In the genomic region with DNA sequence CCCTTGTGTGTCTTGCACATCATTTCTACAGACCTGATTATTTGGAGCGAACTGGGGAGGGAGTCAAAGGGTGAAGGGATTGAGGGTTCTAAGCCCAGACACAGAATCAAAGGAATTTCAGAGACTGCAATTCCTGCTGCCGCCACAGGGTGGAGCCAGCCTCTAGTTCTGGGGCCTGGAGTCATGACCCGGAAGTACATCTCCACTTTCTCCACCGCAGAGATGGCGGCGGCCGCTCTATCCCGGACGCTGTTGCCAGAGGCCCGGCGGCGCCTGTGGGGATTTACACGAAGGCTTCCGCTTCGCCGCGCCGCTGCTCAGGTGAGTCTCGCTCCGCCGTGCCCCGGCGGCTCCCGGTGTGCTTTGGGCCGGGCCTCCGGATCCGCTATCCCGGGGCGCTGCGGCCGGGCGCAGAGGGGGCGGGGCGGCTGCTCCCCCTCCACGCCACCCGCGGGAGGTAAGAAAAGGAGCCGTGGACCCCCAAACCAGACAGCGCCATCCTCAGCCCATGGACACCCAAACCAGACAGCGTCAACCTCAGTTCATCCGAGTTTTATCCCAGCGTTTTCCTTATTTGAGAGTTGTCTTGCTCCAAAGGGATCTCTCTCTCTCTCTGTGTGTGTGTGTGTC, we compare ENCODE assay signal across 7 mouse cellular contexts. TPM values are rescaled to one million over a fixed set of nuclear protein-coding genes. Genes with fewer than 3 reads are reported as not detected.
DNase-seq lines count a peak whose midpoint lies in the region; ATAC-seq lines count a peak whose summit lies in the region.

Gene Pmpcb (plus strand): TSS at position 186 of the 630 bp plus-strand sequence.

- H3K27ac ChIP-seq in embryonic facial prominence, embryonic 11.5 days (replicated peaks; ENCODE audit: low read depth, low read length), result peak within 1 kb of the TSS; percentile 65; the same call in 1 of the 2 replicates
- H3K27ac ChIP-seq in limb, embryonic 11.5 days (replicated peaks; ENCODE audit: low read depth, low read length), result peak within 1 kb of the TSS; percentile 49; the same call in 1 of the 2 replicates
- peak within 1 kb of the TSS; percentile 86 for H3K27ac ChIP-seq in midbrain, embryonic 14.5 days (replicated peaks; ENCODE audit: low read depth, low read length)

- no peaks in the 10 kb centered on the region for H3K9me3 ChIP-seq in embryonic facial prominence, embryonic 11.5 days (replicated peaks; ENCODE audit: control insufficient read depth, low read length)
- no peaks in the 10 kb centered on the region for H3K9me3 ChIP-seq in limb, embryonic 11.5 days (ENCODE audit: control insufficient read depth, low read length)
- no peaks in the 10 kb centered on the region for H3K9me3 ChIP-seq in midbrain, embryonic 14.5 days (ENCODE audit: control insufficient read depth, low read length)

- DNase-seq in adrenal gland, postnatal 14 days, result peak; percentile 92
- DNase-seq in embryonic facial prominence, embryonic 11.5 days (ENCODE audit: low spot score), result peak; percentile 95
- DNase-seq in heart, adult 11 months, result peak; percentile 99
- DNase-seq in kidney, adult 18-20 months, result peak; percentile 92
- DNase-seq in limb, embryonic 11.5 days (ENCODE audit: low spot score), result peak; percentile 92
- DNase-seq in midbrain, embryonic 14.5 days, result peak; percentile 95
- peak; percentile 72 to 85 for DNase-seq in spleen, adult 18-20 months

- peak within 1 kb of the TSS; percentile 92 for H3K9ac ChIP-seq in embryonic facial prominence, embryonic 11.5 days (replicated peaks; ENCODE audit: low read length)
- H3K9ac ChIP-seq in limb, embryonic 11.5 days (ENCODE audit: low read length), result peak within 1 kb of the TSS; percentile 66
- H3K9ac ChIP-seq in midbrain, embryonic 14.5 days (replicated peaks; ENCODE audit: low read length), result peak within 1 kb of the TSS; percentile 90

- peak; percentile 50 for ATAC-seq in embryonic facial prominence, embryonic 11.5 days (replicated peaks; ENCODE audit: insufficient number of reproducible peaks, low FRiP score, low TSS enrichment, low read depth)
- peak; percentile 83 for ATAC-seq in limb, embryonic 11.5 days (ENCODE audit: insufficient number of reproducible peaks, low FRiP score, low TSS enrichment, low read depth)
- ATAC-seq in midbrain, embryonic 14.5 days (ENCODE audit: low FRiP score, low TSS enrichment), result peak; percentile 79

- H3K4me3 ChIP-seq in embryonic facial prominence, embryonic 11.5 days (ENCODE audit: low read depth, low read length), result peak within 1 kb of the TSS; percentile 88
- peak within 1 kb of the TSS; percentile 79 for H3K4me3 ChIP-seq in limb, embryonic 11.5 days (ENCODE audit: low read depth, low read length)
- peak within 1 kb of the TSS; percentile 97 for H3K4me3 ChIP-seq in midbrain, embryonic 14.5 days (replicated peaks; ENCODE audit: low read depth, low read length)

- peak within 1 kb of the TSS; percentile 68 for H3K4me2 ChIP-seq in embryonic facial prominence, embryonic 11.5 days (ENCODE audit: low read depth, low read length)
- H3K4me2 ChIP-seq in limb, embryonic 11.5 days (ENCODE audit: low read depth, severe bottlenecking), result peak within 1 kb of the TSS; percentile 52
- peak within 1 kb of the TSS; percentile 79 for H3K4me2 ChIP-seq in midbrain, embryonic 14.5 days (ENCODE audit: low read length)

- H3K27me3 ChIP-seq in embryonic facial prominence, embryonic 11.5 days (ENCODE audit: control insufficient read depth, insufficient read depth, low read length), result no peaks in the 10 kb centered on the region
- H3K27me3 ChIP-seq in limb, embryonic 11.5 days (ENCODE audit: control insufficient read depth, insufficient read depth, low read length), result no peaks in the 10 kb centered on the region
- H3K27me3 ChIP-seq in midbrain, embryonic 14.5 days (ENCODE audit: control insufficient read depth, insufficient read depth, low read length), result no peaks in the 10 kb centered on the region

- under 1% methylated on average over 42 of the region's 42 CpGs for WGBS in embryonic facial prominence, embryonic 11.5 days
- WGBS in limb, embryonic 11.5 days, result under 1% methylated on average over 42 of the region's 42 CpGs
- under 1% methylated on average over 42 of the region's 42 CpGs for WGBS in midbrain, embryonic 14.5 days

- peaks cover 2% of the 10 kb centered on the region for H3K36me3 ChIP-seq in embryonic facial prominence, embryonic 11.5 days (replicated peaks; ENCODE audit: control insufficient read depth, insufficient read depth, low read depth, low read length)
- peaks cover 5% of the 10 kb centered on the region for H3K36me3 ChIP-seq in limb, embryonic 11.5 days (ENCODE audit: control insufficient read depth, insufficient read depth, low read length)
- H3K36me3 ChIP-seq in midbrain, embryonic 14.5 days (ENCODE audit: control insufficient read depth, insufficient read depth, low read length), result peaks cover 31% of the 10 kb centered on the region

- H3K4me1 ChIP-seq in embryonic facial prominence, embryonic 11.5 days (ENCODE audit: control insufficient read depth, insufficient read depth, low read length), result peaks cover 2% of the 10 kb centered on the region; the same call in 1 of the 2 replicates
- H3K4me1 ChIP-seq in limb, embryonic 11.5 days (ENCODE audit: control insufficient read depth, insufficient read depth, low read length), result peaks cover 3% of the 10 kb centered on the region; the same call in 1 of the 2 replicates
- H3K4me1 ChIP-seq in midbrain, embryonic 14.5 days (ENCODE audit: control insufficient read depth, insufficient read depth, low read length), result peaks cover 22% of the 10 kb centered on the region

RNA-seq across cellular contexts. Expression of gene Pmpcb, which starts in this region (rescaled TPM):
- total RNA-seq in adrenal gland, postnatal 14 days (2021), result 249 and 263 TPM in 2 replicates
- polyA plus RNA-seq in embryonic facial prominence, embryonic 11.5 days (2014; fragmentation: Nextera tagmentation; extraction: Ambion mirVana), result 101 and 108 TPM in 2 replicates
- polyA plus RNA-seq in limb, embryonic 11.5 days (2014; fragmentation: Nextera tagmentation; extraction: Ambion mirVana), result 96.9 and 106 TPM in 2 replicates
- 72.5 and 88.4 TPM in 2 replicates for polyA plus RNA-seq in midbrain, embryonic 14.5 days (2014; fragmentation: Nextera tagmentation; extraction: Ambion mirVana)

Comparison
In these comparisons a context has a peak if more than half of its experiments do, and no peak if none do; other contexts are left out.
1. Peak in every context shown above with its lines: DNase-seq, ATAC-seq, H3K4me3 ChIP-seq and H3K27ac ChIP-seq.